Mouse (Mus musculus): ENCODE measurements around the gene Fggy.

Fggy gene

GRCm38 (mm10) chr4:95788867-95789266 is 231.6 kb downstream of the Fggy start:
- no peak for DNase-seq

DNA sequence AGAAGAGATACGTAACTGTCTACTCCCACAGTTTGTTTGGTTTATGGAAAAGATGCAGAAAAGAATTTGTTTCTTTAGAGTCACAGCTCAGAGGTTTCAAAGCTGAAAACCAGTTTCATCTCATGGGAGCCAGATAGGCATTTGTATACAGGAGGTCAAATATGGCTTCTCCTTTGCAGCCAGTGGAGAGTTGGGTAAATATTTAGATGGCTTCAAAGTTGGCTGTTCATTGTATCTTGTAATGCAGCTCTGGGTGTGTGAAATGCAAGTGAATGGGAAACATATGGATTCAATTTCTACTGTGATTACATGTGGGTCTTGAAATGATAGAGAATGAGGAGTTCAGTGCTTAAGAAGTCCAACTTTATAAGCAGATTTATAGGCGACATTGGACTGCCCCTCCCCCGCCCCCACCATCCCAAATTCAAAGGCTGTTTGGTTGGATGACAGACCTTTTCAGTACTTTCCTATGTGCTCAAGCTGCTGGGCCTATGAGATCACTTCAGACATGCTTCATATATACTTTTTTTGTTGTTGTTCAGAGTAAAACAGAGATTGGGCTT is 234.7 kb downstream of the Fggy start:
- no peak for DNase-seq

GRCm38 (mm10) chr4:95793647-95794328 is 236.5 kb downstream of the Fggy start:
- no peak for DNase-seq

DNA sequence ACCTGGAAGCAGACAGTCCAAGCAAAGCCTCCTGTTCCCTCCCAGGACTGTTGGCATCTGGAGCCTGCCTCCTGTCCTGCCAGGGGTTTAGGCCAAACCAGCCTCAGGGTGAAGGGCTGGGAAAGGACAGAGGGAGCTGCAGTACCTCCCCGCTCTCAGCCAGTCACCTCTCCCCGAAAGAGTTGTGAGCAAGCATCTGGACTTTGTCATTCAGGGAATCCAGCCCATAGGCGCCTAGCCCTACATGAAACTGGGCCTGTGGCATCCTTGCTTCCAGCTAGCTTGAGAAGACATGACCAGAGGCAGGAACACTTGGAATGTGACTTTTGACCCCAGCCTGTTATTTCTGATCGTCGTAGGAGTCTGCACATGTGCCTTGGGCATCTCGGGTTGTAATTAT is 237.3 kb downstream of the Fggy start:
- no peak for DNase-seq

- no peak for DNase-seq
Measured at GRCm38 (mm10) chr4:95795283-95795682, 238.0 kb downstream of the Fggy start.

- DNase-seq: no peak
Measured at GRCm38 (mm10) chr4:95819650-95820049, 262.3 kb downstream of the Fggy start.

GRCm38 (mm10) chr4:95821906-95822579 is 264.7 kb downstream of the Fggy start:
- DNase-seq: no peak

- DNase-seq: no peak
Measured at GRCm38 (mm10) chr4:95828164-95828563, 270.9 kb downstream of the Fggy start.

- DNase-seq: no peak
Measured at GRCm38 (mm10) chr4:95830320-95830719, 273.0 kb downstream of the Fggy start.

DNA sequence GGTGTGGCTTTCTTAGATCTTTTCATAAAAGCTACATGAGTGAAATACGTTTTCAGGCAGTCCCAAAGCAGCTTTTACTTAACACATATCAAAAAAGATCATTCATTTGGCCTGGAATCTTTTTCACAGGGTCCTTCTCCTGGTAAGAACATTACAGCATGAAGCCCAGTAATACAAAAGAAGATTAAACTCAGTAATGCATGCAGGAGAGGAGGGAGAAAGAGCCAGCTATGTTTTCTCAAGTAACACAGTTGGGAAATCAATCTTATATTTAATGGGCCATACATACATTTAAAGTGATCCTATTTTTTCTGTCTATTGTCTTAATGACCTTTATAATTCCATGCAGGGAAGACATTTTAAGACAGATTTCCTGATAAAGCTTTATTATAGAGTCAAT is 282.6 kb downstream of the Fggy start:
- DNase-seq: no peak

- DNase-seq: no peak
Measured at GRCm38 (mm10) chr4:95840389-95841053, 283.2 kb downstream of the Fggy start.

DNA sequence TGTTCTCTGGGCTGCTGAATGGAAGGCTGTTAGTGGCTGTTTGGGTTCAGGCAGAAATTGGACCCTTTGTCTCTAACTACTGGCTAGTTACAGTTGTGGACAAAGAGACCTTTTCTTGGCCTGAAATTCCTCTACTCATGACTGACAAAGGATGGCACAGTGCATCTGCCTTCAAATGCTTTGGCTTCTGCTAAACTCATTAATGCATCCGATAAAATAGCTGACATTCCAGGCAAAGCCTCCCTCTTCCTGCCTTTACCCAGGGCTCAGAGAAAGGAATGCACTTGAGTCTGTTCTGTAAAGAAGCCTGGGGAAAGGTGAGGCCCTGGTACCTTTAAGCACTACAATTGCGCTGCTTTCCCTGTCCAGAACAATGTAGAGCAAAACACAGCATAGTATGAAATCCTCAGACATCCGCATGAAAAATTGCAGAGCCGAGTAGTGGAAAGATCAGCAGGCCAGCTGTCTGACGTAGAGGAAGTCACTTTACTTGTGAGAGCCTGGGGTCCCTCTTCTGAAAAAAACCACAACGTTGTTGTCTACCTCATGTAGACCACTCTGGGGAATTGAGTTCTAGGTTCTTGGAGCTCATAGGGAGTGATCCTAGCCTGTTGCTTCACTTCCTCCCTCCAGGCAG is 288.8 kb downstream of the Fggy start:
- DNase-seq: no peak

- DNase-seq: no peak
Measured at GRCm38 (mm10) chr4:95847219-95847618, 289.9 kb downstream of the Fggy start.

DNA sequence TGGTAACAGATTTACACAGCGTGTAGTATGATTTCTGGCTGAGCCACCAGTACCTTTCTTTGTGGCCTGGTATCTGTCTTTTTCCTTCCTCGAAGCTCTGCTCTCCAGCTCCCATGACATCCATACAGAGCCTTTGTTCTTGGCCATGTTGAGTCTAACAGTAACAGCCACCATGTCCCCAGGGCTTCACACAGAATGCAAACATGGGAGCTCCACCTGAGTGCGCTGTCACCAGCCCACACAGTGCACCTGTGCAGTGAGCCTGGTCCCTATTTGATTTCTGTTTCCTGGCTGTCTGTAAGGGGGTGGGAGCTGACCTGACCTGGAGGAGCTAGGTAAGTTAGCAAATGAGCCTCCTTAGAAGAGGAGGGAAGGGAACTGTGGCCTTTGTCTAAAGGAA is 290.4 kb downstream of the Fggy start:
- no peak for DNase-seq

GRCm38 (mm10) chr4:95849497-95849896 is 292.2 kb downstream of the Fggy start:
- DNase-seq: peak in 1 of 2 experiments; percentile 7

- DNase-seq: peak; percentile 29 to 37
Measured at GRCm38 (mm10) chr4:95850044-95850739, 292.9 kb downstream of the Fggy start.

DNA sequence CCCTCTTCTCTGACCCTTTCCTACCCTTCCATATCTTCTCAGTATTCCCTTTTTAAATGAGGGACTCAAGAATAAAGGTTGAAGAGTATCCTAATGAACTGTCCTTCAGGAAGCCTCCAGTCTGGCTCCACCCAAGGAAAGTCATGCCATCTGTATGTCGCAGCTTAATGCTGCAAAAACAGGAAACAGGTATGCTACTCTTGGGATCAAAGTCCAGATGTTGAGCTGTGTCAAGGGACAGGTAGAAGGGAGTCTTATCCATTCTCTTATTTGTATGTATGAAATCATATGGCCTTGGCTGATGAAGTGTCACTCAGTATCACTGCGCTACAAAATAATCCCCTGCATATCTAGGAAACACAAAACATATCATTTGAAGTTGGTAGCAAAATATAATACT is 294.9 kb downstream of the Fggy start:
- DNase-seq: no peak

DNA sequence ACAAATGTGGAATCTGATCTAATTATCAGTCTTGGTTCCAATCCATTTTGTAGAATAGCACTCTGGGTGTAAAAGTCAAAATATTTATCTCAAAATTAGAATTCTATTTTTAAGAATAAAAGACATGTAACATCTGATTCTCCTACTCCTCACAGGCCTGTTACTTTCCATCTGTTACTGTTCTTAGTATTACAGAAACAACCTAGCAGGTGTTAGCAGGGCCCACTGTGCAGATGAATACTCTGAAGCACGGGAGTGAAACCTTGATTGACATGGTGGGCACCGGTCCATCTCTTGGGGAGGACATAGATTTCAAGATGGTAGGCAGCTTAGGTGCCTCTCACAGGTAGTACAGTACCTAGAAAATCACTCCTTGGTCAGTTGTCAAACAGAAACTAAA is 298.7 kb downstream of the Fggy start:
- DNase-seq: no peak

GRCm38 (mm10) chr4:95860601-95861000 is 303.3 kb downstream of the Fggy start:
- DNase-seq: no peak

- DNase-seq: no peak
Measured at GRCm38 (mm10) chr4:95861074-95861473, 303.8 kb downstream of the Fggy start.

DNA sequence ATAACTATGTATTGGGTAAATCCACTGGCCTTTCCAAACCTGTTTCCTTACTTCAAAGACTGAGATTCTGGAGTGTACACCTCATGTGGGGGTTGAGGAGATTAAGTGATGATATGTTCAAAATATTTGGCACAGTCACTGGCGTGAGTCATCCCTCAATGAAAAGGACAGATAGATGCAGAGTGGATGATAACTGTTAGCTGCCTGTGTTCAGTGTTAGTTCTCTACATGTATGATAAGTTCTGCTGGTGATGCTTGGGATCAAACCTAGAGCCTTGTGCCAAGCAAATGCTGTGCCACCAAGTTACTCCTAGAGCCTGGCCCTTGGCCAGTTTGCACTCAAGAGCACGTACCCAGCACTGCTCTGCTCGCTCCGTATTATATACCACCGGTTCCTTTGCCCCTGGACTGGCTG is 304.4 kb downstream of the Fggy start:
- no peak for DNase-seq

- no peak for DNase-seq
Measured at GRCm38 (mm10) chr4:95862276-95862675, 305.0 kb downstream of the Fggy start.

Data from B cell, adult 2 months (primary cell).